Mouse (Mus musculus): ENCODE results near the gene Smok2a. TPM values are rescaled to one million over a fixed set of nuclear protein-coding genes. Genes with fewer than 3 reads are reported as not detected.

The Smok2a gene
- not detected for polyA plus RNA-seq (2014; fragmentation: Illumina TruSeq; extraction: RNeasy Lipid Tissue Mini Kit (QIAGEN cat#74804); ENCODE audit: insufficient read depth, low read depth, low replicate concordance)

GRCm38 (mm10) chr17:13220888-13221287 lies at the start of gene Smok2a:
Smok2a (plus strand) TSS chr17:13221188.

GRCm38 (mm10) chr17:13229957-13230356 lies 9.0 kb downstream of the Smok2a start, which contains the start of gene Smok2b:
Smok2b (plus strand) TSS chr17:13230257.

Other genes starting within 250 kb of the Smok2a start
- gene Wtap, start 227.0 kb upstream of the Smok2a start, polyA plus RNA-seq (2014; fragmentation: Illumina TruSeq; extraction: RNeasy Lipid Tissue Mini Kit (QIAGEN cat#74804); ENCODE audit: insufficient read depth, low read depth, low replicate concordance), result 59.6 TPM
- 95.5 TPM for gene Sod2, start 214.3 kb upstream of the Smok2a start, polyA plus RNA-seq (2014; fragmentation: Illumina TruSeq; extraction: RNeasy Lipid Tissue Mini Kit (QIAGEN cat#74804); ENCODE audit: insufficient read depth, low read depth, low replicate concordance)
- gene Gpr31b, start 168.9 kb upstream of the Smok2a start, polyA plus RNA-seq (2014; fragmentation: Illumina TruSeq; extraction: RNeasy Lipid Tissue Mini Kit (QIAGEN cat#74804); ENCODE audit: insufficient read depth, low read depth, low replicate concordance), result not detected
- 0.10 TPM for gene Tcp10b, start 160.1 kb upstream of the Smok2a start, polyA plus RNA-seq (2014; fragmentation: Illumina TruSeq; extraction: RNeasy Lipid Tissue Mini Kit (QIAGEN cat#74804); ENCODE audit: insufficient read depth, low read depth, low replicate concordance)
- gene Unc93a, start 89.4 kb upstream of the Smok2a start, polyA plus RNA-seq (2014; fragmentation: Illumina TruSeq; extraction: RNeasy Lipid Tissue Mini Kit (QIAGEN cat#74804); ENCODE audit: insufficient read depth, low read depth, low replicate concordance), result 0.11 TPM
- gene Smok2b, start 9.1 kb downstream of the Smok2a start, polyA plus RNA-seq (2014; fragmentation: Illumina TruSeq; extraction: RNeasy Lipid Tissue Mini Kit (QIAGEN cat#74804); ENCODE audit: insufficient read depth, low read depth, low replicate concordance), result not detected
- not detected for gene Tcp10c, start 133.4 kb downstream of the Smok2a start, polyA plus RNA-seq (2014; fragmentation: Illumina TruSeq; extraction: RNeasy Lipid Tissue Mini Kit (QIAGEN cat#74804); ENCODE audit: insufficient read depth, low read depth, low replicate concordance)